Mouse (Mus musculus): ENCODE measurements around the gene Tmem91.

The Tmem91 gene

DNA sequence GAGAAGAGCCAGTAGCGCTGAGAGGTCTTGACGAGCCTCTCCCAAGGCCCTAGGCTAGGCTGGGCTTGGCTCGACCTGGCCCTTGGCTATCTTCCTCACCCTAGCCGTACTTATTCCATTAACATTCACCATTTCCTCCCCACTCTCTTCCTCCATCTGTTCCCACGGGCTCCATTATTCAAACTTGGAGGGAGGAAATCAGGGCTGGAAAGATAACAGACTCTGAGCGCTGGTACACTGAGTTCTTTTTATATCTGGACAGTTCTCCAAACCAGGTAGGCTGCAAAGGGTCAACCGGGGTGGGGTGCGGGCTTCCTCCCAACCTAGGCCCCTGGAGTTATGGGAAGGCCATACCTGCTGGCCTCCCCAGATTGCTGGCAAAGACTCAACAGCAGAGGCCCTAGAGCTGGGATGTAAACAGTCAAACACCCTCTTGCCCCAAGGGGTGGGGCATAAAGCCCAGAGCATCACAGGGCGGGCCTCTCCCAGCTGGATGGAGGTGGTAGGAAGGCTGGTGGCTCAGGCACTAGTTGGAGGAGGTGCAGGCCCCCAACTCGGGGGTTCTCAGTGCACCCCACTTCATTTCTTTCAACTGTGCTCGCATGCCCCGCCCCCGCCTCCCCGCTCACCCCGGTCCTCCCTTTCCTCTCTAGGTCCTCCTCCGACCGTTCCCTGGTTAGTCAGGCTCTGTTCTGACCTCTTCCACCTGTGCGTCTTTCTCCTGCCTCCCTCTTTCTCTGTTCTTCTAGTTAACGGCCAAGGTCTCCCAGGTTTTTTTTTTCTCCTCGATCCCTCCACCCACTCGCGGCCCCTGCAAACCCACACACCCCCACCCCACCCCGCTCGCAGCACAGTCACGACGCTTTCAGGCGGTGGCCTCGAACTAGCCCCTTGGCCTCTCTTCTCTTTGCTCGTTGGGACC is 48.2 kb downstream of the Tmem91 start, which contains the start of gene B3gnt8:
Gene B3gnt8 (plus strand): TSS at position 146 of the 922 bp plus-strand sequence.
- DNase-seq (ENCODE audit: extremely low spot score, low spot score): no peak

DNA sequence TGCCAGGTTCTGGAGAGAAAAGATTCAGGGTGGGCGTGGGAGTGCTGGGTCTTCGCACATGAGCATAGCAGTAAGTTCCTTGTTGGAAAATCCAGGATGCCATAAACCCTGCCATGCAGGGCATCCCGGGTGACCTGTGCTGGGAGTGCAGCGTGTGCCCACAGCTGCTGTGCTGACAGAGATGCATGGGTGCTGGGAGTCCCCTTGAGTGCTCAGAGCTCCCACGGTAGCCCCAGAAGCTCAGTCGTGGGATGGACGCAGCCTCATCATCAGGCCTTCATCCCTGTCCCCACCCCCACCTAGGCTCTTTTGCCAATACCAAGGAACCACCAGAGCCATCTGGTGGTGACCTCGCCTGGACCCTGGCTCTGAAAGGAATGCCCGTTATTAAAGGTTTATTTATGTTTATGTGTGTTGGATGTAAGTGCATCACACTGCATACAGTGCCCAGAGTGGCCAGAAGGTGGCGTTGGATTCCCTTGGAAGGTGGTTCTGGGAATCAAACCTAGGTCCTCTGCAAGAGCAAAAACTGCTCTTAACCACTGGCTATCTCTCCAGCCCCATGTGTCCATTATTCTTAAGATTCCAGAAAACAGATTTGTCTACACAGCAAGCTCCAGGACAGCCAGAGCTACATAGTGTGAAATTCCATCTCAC is 49.2 kb downstream of the Tmem91 start:
- no peak for DNase-seq (ENCODE audit: extremely low spot score, low spot score)

GRCm38 (mm10) chr7:25624851-25625250 is 50.1 kb downstream of the Tmem91 start:
- no peak for DNase-seq (ENCODE audit: extremely low spot score, low spot score)

- no peak for DNase-seq (ENCODE audit: extremely low spot score, low spot score)
These were observed 51.1 kb downstream of the Tmem91 start for GRCm38 (mm10) chr7:25623857-25624370.

DNA sequence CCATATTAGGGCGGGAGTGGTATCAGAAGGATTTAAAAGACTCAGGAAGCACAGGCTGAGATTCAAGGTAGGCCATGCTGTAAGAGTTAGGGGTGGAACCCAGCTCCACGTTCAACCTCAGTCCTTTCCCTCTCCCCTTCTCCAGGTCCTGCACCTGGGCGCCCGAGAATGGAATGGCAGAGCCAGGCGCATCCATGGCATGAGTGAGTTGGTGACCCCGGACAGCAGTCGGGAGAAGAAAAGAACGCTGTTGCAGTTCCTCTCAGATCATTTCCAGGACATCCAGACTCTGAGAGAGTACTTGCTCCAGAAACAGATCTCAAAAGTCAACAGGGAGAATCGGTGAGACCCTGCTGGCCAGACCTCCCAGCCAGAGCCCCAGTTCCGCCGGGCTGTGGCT is 54.2 kb downstream of the Tmem91 start:
- DNase-seq (ENCODE audit: extremely low spot score, low spot score): no peak

- DNase-seq (ENCODE audit: extremely low spot score, low spot score): no peak
These were observed 54.9 kb downstream of the Tmem91 start for GRCm38 (mm10) chr7:25620101-25620500.

DNA sequence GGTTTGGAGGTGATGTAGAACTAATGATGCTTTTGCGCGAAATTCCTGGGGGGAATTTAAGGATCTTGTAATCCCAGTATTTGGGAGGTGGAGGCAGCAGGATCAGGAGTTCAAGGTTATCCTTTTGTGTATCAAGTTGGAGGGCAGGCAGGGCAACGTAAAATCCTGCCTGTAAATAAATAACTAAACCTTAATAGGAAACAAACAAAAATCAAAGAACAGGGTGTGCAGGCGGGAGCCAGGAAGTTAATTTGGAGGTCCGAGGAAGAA is 55.3 kb downstream of the Tmem91 start:
- no peak for DNase-seq (ENCODE audit: extremely low spot score, low spot score)

All from neural tube, embryonic 10.5 days (tissue).